Mouse (Mus musculus): Measurements from ENCODE around the gene Man2b1. TPM values are rescaled to one million over a fixed set of nuclear protein-coding genes. Genes with fewer than 3 reads are reported as not detected.

The Man2b1 gene
- polyA plus RNA-seq, 1 experiment from 2014 or later: 17.7 TPM

Small RNAs within 50 kb of the gene (microRNA-seq; reads per million reads assigned to microRNA genes)
- gene Gm23388: 4.2 reads per million, percentile 13 among the genes with 10 or more reads in this experiment
- gene Mir7070: 1.4 reads per million

Other genes with a start within 250 kb of the Man2b1 start
- gene Rad23a, start 242.6 kb upstream of the Man2b1 start, polyA plus RNA-seq (2015; fragmentation: Nextera tagmentation; extraction: Ambion mirVana): 83.2 and 85.5 TPM in 2 replicates
- 646 and 672 TPM in 2 replicates for gene Calr, start 236.3 kb upstream of the Man2b1 start, polyA plus RNA-seq (2015; fragmentation: Nextera tagmentation; extraction: Ambion mirVana)
- 107 and 109 TPM in 2 replicates for gene Farsa, start 226.3 kb upstream of the Man2b1 start, polyA plus RNA-seq (2015; fragmentation: Nextera tagmentation; extraction: Ambion mirVana)
- 17.8 and 20.4 TPM in 2 replicates for gene Syce2, start 211.2 kb upstream of the Man2b1 start, polyA plus RNA-seq (2015; fragmentation: Nextera tagmentation; extraction: Ambion mirVana)
- 33.1 TPM in 2 replicates for gene Gcdh, start 189.3 kb upstream of the Man2b1 start, polyA plus RNA-seq (2015; fragmentation: Nextera tagmentation; extraction: Ambion mirVana)
- 0.64 and 1.00 TPM in 2 replicates for gene Klf1, start 181.3 kb upstream of the Man2b1 start, polyA plus RNA-seq (2015; fragmentation: Nextera tagmentation; extraction: Ambion mirVana)
- 5.8 and 6.0 TPM in 2 replicates for gene Dnase2a, start 174.7 kb upstream of the Man2b1 start, polyA plus RNA-seq (2015; fragmentation: Nextera tagmentation; extraction: Ambion mirVana)
- 59.1 and 62.2 TPM in 2 replicates for gene Mast1, start 145.9 kb upstream of the Man2b1 start, polyA plus RNA-seq (2015; fragmentation: Nextera tagmentation; extraction: Ambion mirVana)
- 1.8 and 2.4 TPM in 2 replicates for gene Rtbdn, start 136.3 kb upstream of the Man2b1 start, polyA plus RNA-seq (2015; fragmentation: Nextera tagmentation; extraction: Ambion mirVana)
- not detected in 2 replicates for gene Gm49661, start 113.8 kb upstream of the Man2b1 start, polyA plus RNA-seq (2015; fragmentation: Nextera tagmentation; extraction: Ambion mirVana)
- gene Prdx2, start 113.7 kb upstream of the Man2b1 start, polyA plus RNA-seq (2015; fragmentation: Nextera tagmentation; extraction: Ambion mirVana): 1,362 and 1,388 TPM in 2 replicates
- 61.4 and 62.1 TPM in 2 replicates for gene Rnaseh2a, start 113.5 kb upstream of the Man2b1 start, polyA plus RNA-seq (2015; fragmentation: Nextera tagmentation; extraction: Ambion mirVana)
- 5.2 and 5.9 TPM in 2 replicates for gene Junb, start 104.6 kb upstream of the Man2b1 start, polyA plus RNA-seq (2015; fragmentation: Nextera tagmentation; extraction: Ambion mirVana)
- 25.1 and 25.5 TPM in 2 replicates for gene Hook2, start 92.7 kb upstream of the Man2b1 start, polyA plus RNA-seq (2015; fragmentation: Nextera tagmentation; extraction: Ambion mirVana)
- gene Best2, start 68.7 kb upstream of the Man2b1 start, polyA plus RNA-seq (2015; fragmentation: Nextera tagmentation; extraction: Ambion mirVana): not detected in 2 replicates
- gene Asna1, start 58.0 kb upstream of the Man2b1 start, polyA plus RNA-seq (2015; fragmentation: Nextera tagmentation; extraction: Ambion mirVana): 151 and 157 TPM in 2 replicates
- 139 and 141 TPM in 2 replicates for gene Trir, start 56.4 kb upstream of the Man2b1 start, polyA plus RNA-seq (2015; fragmentation: Nextera tagmentation; extraction: Ambion mirVana)
- 48.8 and 54.7 TPM in 2 replicates for gene Tnpo2, start 46.4 kb upstream of the Man2b1 start, polyA plus RNA-seq (2015; fragmentation: Nextera tagmentation; extraction: Ambion mirVana)
- 59.2 and 66.2 TPM in 2 replicates for gene Fbxw9, start 23.2 kb upstream of the Man2b1 start, polyA plus RNA-seq (2015; fragmentation: Nextera tagmentation; extraction: Ambion mirVana)
- 0.78 and 1.3 TPM in 2 replicates for gene Gm5741, start 15.3 kb upstream of the Man2b1 start, polyA plus RNA-seq (2015; fragmentation: Nextera tagmentation; extraction: Ambion mirVana)
- gene Dhps, start 11.5 kb upstream of the Man2b1 start, polyA plus RNA-seq (2015; fragmentation: Nextera tagmentation; extraction: Ambion mirVana): 90.5 and 96.4 TPM in 2 replicates
- gene Wdr83os, start 2.5 kb upstream of the Man2b1 start, polyA plus RNA-seq (2015; fragmentation: Nextera tagmentation; extraction: Ambion mirVana): 109 and 112 TPM in 2 replicates
- 50.5 and 53.0 TPM in 2 replicates for gene Wdr83, start 2.0 kb upstream of the Man2b1 start, polyA plus RNA-seq (2015; fragmentation: Nextera tagmentation; extraction: Ambion mirVana)
- gene Zfp791, start 39.8 kb downstream of the Man2b1 start, polyA plus RNA-seq (2015; fragmentation: Nextera tagmentation; extraction: Ambion mirVana): 3.1 and 3.4 TPM in 2 replicates
- gene Cks1brt, start 68.7 kb downstream of the Man2b1 start, polyA plus RNA-seq (2015; fragmentation: Nextera tagmentation; extraction: Ambion mirVana): not detected in 2 replicates
- gene Olfr371, start 142.7 kb downstream of the Man2b1 start, polyA plus RNA-seq (2015; fragmentation: Nextera tagmentation; extraction: Ambion mirVana): not detected in 2 replicates
- 70.5 and 77.0 TPM in 2 replicates for gene Orc6, start 216.4 kb downstream of the Man2b1 start, polyA plus RNA-seq (2015; fragmentation: Nextera tagmentation; extraction: Ambion mirVana)
- 169 and 179 TPM in 2 replicates for gene Vps35, start 216.5 kb downstream of the Man2b1 start, polyA plus RNA-seq (2015; fragmentation: Nextera tagmentation; extraction: Ambion mirVana)